Mouse (Mus musculus) spleen, postnatal 4 days (tissue): ENCODE data around the gene Olfr1484.
"Not testable (repeated sequence)": the region's sequence is repeated elsewhere in the genome, so short reads cannot be mapped to it uniquely, and the experiment has no call there.

Experiments used
- DNase-seq, 2 experiments: peaks; one replicate each; pipeline ENCODE4 v3.0.0; 2022; ENCODE audit warnings: low spot score in 2 of 2

Olfr1484 gene

DNA sequence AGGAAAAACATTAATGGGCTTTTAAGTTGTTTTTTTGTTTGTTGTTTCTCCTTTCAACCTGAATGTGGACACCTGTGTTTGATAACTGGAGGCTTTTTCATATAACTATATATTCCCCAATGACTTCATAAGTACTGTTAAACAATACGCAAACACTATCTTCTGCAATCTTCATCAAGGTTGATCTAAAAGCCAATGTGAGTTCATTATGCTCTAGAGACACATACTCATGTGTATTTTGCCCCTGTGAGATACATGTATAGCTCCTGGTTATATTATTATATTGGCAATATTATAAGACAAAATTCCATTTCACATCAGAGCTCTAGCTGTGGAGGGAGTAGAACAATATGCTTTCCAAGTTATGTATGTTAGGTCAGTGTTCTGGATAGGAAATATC, at the start of gene Olfr1484:
Olfr1484 (plus strand) TSS at position 301 of the 400 bp plus-strand sequence.
- DNase-seq = no peak

DNA sequence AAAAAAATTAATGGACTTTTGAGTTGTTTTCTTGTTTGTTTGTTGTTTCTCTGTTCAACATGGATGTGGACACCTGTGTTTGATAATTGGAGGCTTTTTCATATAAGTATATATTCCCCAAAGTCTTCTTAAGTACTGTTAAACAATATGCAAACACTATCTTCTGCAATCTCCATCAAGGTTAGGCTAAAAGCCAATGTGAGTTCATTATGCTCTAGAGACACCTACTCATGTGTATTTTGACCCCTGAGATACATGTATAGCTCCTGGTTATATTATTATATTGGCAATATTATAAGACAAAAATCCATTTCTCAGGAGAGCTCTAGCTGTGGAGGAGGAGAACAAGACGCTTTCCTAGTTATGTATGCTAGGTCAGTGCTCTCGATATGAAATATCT, 33.8 kb downstream of the Olfr1484 start, which contains the start of gene Olfr1487:
Olfr1487 (plus strand) TSS at position 301 of the 400 bp plus-strand sequence.
- not testable (repeated sequence) for DNase-seq

DNA sequence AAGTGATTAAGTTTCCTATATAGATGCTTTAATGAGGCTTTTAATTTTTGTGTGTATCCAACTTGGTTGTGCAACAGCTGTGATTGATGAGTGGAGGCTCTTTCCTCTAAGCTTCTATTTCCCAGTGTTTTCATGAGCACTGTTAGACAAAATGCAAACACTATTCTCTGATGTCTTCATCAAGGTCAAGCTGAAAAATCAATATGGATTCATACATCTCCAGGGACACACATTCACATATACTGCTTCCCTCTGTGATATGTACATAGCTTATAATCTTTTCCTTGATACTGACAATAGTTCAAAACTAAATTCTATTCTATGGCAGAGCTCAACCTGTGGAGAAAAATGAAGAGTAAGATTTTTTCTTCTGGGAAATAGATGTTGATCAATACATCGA, 48.0 kb downstream of the Olfr1484 start, which contains the start of gene Olfr1489:
Olfr1489 (plus strand) TSS at position 301 of the 400 bp plus-strand sequence.
- no peak for DNase-seq
